Mouse (Mus musculus) small intestine, adult 2 months (tissue): ENCODE results near the gene Rimbp3.

Experiments used
- CTCF ChIP-seq: fragments of 200-500 bp; IDR thresholded peaks from 2 replicates; pipeline ENCODE4 v1.5.1; 2012; ENCODE audit warnings: low read depth, mild to moderate bottlenecking, control low read depth, inconsistent platforms, low read length, moderate library complexity, mixed read lengths; ENCODE audit not compliant: insufficient replicate concordance, insufficient read length; ENCODE audit errors: extremely low read depth
- POLR2A ChIP-seq: fragments of 200-500 bp; IDR thresholded peaks from 2 replicates; pipeline ENCODE4 v1.6.1; 2012; ENCODE audit warnings: low read depth, mild to moderate bottlenecking, control low read depth, inconsistent platforms, low read length, moderate library complexity

DNA sequence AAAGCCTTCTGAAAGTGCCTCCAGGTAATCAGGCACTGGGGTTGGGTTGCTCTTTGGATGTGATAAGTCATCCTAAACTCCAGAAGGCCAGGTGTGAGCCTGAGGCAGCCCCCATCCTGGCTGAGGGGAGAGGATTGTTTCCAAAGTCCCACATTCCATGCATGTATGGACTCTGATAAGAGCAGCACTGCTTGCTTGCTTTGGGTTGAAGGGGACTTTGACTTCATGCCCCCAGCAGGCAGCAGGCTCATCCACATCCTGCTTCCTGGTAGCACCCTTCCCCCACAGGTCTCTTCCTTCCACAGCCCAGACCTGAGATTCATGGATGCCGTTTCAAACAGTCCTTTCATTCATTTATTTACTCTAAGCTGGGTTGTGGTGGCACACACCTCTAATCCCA is 35.3 kb downstream of the Rimbp3 start:
- TF ChIP-seq CTCF (no peak), POLR2A (no peak)
